In genomic region chr14:79869325-79869724, GRCm38 (mm10) we compare ENCODE assay signal across 25 mouse cellular contexts.
DNase-seq lines count a peak whose midpoint lies in the region; ATAC-seq and TF ChIP-seq lines count a peak whose summit lies in the region.
"Had no signal": no experiment of that assay in that cellular context is flagged by ENCODE, and none has a peak within 500 bp of the region (broad histone marks: within the 10 kb centered on the region; RNA-seq: fewer than 3 reads in every experiment).

No protein-coding gene starts in this region.

- intact Hi-C loops in left cerebral cortex, postnatal 25 days (cut with DNase I): no loop called here
- intact Hi-C loops in heart, postnatal 25 days (cut with DNase I): no loop called here

- DNase-seq in kidney, adult 2 months: peak; percentile 82
- DNase-seq in kidney, adult 9 months: peak; percentile 82
- peak; percentile 5 for DNase-seq in kidney, postnatal 0 days (ENCODE audit: low spot score)
- peak; percentile 23 to 61 for DNase-seq in kidney, postnatal 25 days
- DNase-seq in left cerebral cortex, postnatal 25 days (ENCODE audit: low spot score in 2 of 2): no peak
- DNase-seq in left cerebral cortex, adult 8-10 months (ENCODE audit: low spot score in 2 of 2): no peak
- no peak for DNase-seq in heart, postnatal 25 days (ENCODE audit: low spot score)
- DNase-seq: adrenal gland, adult 2 months; adrenal gland, postnatal 14 days; cerebellum, adult 11 months; cerebellum, adult 2 months; cerebellum, adult 9-11 months; cerebellum, postnatal 25 days; forebrain, postnatal 0 days; gastrocnemius, postnatal 25 days; heart, adult 18-20 months; heart, postnatal 10 days; heart, postnatal 4 days had no signal

- H3K4me1 ChIP-seq in kidney, adult 2 months (ENCODE audit: control insufficient read depth, insufficient read depth, low read length): peaks cover 2% of the 10 kb centered on the region; the same call in 1 of the 2 replicates
- H3K4me1 ChIP-seq in kidney, embryonic 15.5 days: peaks cover 5% of the 10 kb centered on the region
- H3K4me1 ChIP-seq in kidney, postnatal 0 days (replicated peaks; ENCODE audit: insufficient read depth, low read length): no peaks in the 10 kb centered on the region
- H3K4me1 ChIP-seq: heart, embryonic 12.5 days; heart, embryonic 15.5 days had no signal

- no peak overlapping the region for H3K9ac ChIP-seq in kidney, embryonic 15.5 days
- no peak overlapping the region for H3K9ac ChIP-seq in kidney, postnatal 0 days (ENCODE audit: low read depth, low read length)
- H3K9ac ChIP-seq: embryonic facial prominence, embryonic 12.5 days; embryonic facial prominence, embryonic 15.5 days; forebrain, postnatal 0 days; heart, embryonic 12.5 days; heart, embryonic 15.5 days had no signal

- no peak for TF ChIP-seq POLR2A in kidney, adult 2 months (IDR thresholded peaks at IDR 0.05; ENCODE audit: low read depth, low read length)

- no peaks in the 10 kb centered on the region for H3K9me3 ChIP-seq in kidney, embryonic 15.5 days (replicated peaks)
- no peaks in the 10 kb centered on the region for H3K9me3 ChIP-seq in kidney, postnatal 0 days (replicated peaks; ENCODE audit: low read length)
- H3K9me3 ChIP-seq: embryonic facial prominence, embryonic 12.5 days; embryonic facial prominence, embryonic 15.5 days; heart, embryonic 12.5 days; heart, embryonic 15.5 days had no signal

- no peaks in the 10 kb centered on the region for H3K27me3 ChIP-seq in kidney, adult 2 months (replicated peaks; ENCODE audit: control insufficient read depth, insufficient read depth, low read length)
- H3K27me3 ChIP-seq in kidney, embryonic 15.5 days: no peaks in the 10 kb centered on the region
- H3K27me3 ChIP-seq in kidney, postnatal 0 days (ENCODE audit: insufficient read depth, low read length): no peaks in the 10 kb centered on the region
- H3K27me3 ChIP-seq: embryonic facial prominence, embryonic 12.5 days; embryonic facial prominence, embryonic 15.5 days; heart, embryonic 12.5 days; heart, embryonic 15.5 days had no signal

- ATAC-seq in kidney, embryonic 15.5 days (replicated peaks; ENCODE audit: low FRiP score): no peak
- peak; percentile 63; the same call in 1 of the 2 replicates for ATAC-seq in kidney, postnatal 0 days (replicated peaks; ENCODE audit: low FRiP score, low read depth)
- ATAC-seq: CD4-positive, CD25-positive, alpha-beta regulatory T cell, adult 4 months; forebrain, embryonic 14.5 days; forebrain, postnatal 0 days had no signal

- no peaks in the 10 kb centered on the region for H3K36me3 ChIP-seq in kidney, adult 2 months (ENCODE audit: control insufficient read depth, insufficient read depth, low read length)
- no peaks in the 10 kb centered on the region for H3K36me3 ChIP-seq in kidney, embryonic 15.5 days
- no peaks in the 10 kb centered on the region for H3K36me3 ChIP-seq in kidney, postnatal 0 days (ENCODE audit: insufficient read depth, low read length)
- H3K36me3 ChIP-seq: embryonic facial prominence, embryonic 12.5 days; embryonic facial prominence, embryonic 15.5 days; heart, embryonic 12.5 days; heart, embryonic 15.5 days had no signal

- WGBS in kidney, adult 2 months: 22% methylated on average over 1 of the region's 1 CpGs
- WGBS in kidney, embryonic 15.5 days: 64% methylated on average over 1 of the region's 1 CpGs
- 45% methylated on average over 1 of the region's 1 CpGs for WGBS in kidney, postnatal 0 days

- no peak overlapping the region for H3K27ac ChIP-seq in kidney, adult 2 months (ENCODE audit: insufficient read depth, low read depth, low read length)
- no peak overlapping the region for H3K27ac ChIP-seq in kidney, embryonic 15.5 days
- no peak overlapping the region for H3K27ac ChIP-seq in kidney, postnatal 0 days
- H3K27ac ChIP-seq: embryonic facial prominence, embryonic 12.5 days; embryonic facial prominence, embryonic 15.5 days; heart, embryonic 15.5 days had no signal

- no peak overlapping the region for H3K4me3 ChIP-seq in kidney, adult 2 months (ENCODE audit: insufficient read depth, low read depth, low read length)
- no peak overlapping the region for H3K4me3 ChIP-seq in kidney, embryonic 15.5 days (replicated peaks)
- no peak overlapping the region for H3K4me3 ChIP-seq in kidney, postnatal 0 days (replicated peaks; ENCODE audit: low read depth, low read length)
- H3K4me3 ChIP-seq: embryonic facial prominence, embryonic 12.5 days; embryonic facial prominence, embryonic 15.5 days; heart, embryonic 12.5 days; heart, embryonic 15.5 days had no signal

- no peak overlapping the region for H3K4me2 ChIP-seq in kidney, embryonic 15.5 days
- no peak overlapping the region for H3K4me2 ChIP-seq in kidney, postnatal 0 days (ENCODE audit: low read length)
- H3K4me2 ChIP-seq: embryonic facial prominence, embryonic 12.5 days; embryonic facial prominence, embryonic 15.5 days; heart, embryonic 12.5 days; heart, embryonic 15.5 days had no signal

- TF ChIP-seq CTCF in kidney, adult 2 months (conservative IDR thresholded peaks at IDR 0.05; ENCODE audit: insufficient read depth, insufficient read length, low read depth, low read length): no peak
- TF ChIP-seq CTCF in kidney, postnatal 0 days (IDR thresholded peaks at IDR 0.05; ENCODE audit: low read depth): no peak

Comparison
In these comparisons a context has a peak if more than half of its experiments do, and no peak if none do; other contexts are left out.
1. DNase-seq: peak in kidney, adult 2 months (single experiment), kidney, adult 9 months (single experiment), kidney, postnatal 0 days (single experiment) and kidney, postnatal 25 days (2 of 2); none in left cerebral cortex, postnatal 25 days (0 of 2), left cerebral cortex, adult 8-10 months (0 of 2) and heart, postnatal 25 days (single experiment).